ENCODE assay signal across 8 mouse cellular contexts in genomic region chr7:27331541-27331851, GRCm38 (mm10). TPM values are rescaled to one million over a fixed set of nuclear protein-coding genes. Genes with fewer than 3 reads are reported as not detected.
DNase-seq lines count a peak whose midpoint lies in the region; ATAC-seq and TF ChIP-seq lines count a peak whose summit lies in the region.

No protein-coding gene starts in this region.

- no peak overlapping the region for H3K27ac ChIP-seq in hindbrain, embryonic 10.5 days
- H3K27ac ChIP-seq in hindbrain, postnatal 0 days, result no peak overlapping the region
- 0 out of 2 replicates have a peak overlapping the region, but pooled peaks have one; percentile 27 for H3K27ac ChIP-seq in cortical plate, adult 2 months (ENCODE audit: insufficient read depth, low read length)
- peak overlapping the region; percentile 90 for H3K27ac ChIP-seq in intestine, embryonic 16.5 days (ENCODE audit: low read length)
- H3K27ac ChIP-seq in lung, embryonic 16.5 days (ENCODE audit: low read length), result peak overlapping the region; percentile 98

- no peak overlapping the region; the same call in 1 of the 2 replicates for H3K4me2 ChIP-seq in hindbrain, postnatal 0 days (ENCODE audit: low read depth, low read length)
- peak overlapping the region; percentile 88 for H3K4me2 ChIP-seq in intestine, embryonic 16.5 days (ENCODE audit: low read depth, low read length)
- peak overlapping the region; percentile 94 for H3K4me2 ChIP-seq in lung, embryonic 16.5 days (ENCODE audit: low read depth, low read length)

- DNase-seq in hindbrain, embryonic 10.5 days (ENCODE audit: low spot score), result no peak
- no peak for DNase-seq in hindbrain, postnatal 0 days (ENCODE audit: low spot score)
- no peak for DNase-seq in c-Kit-positive CD71-positive TER-119-positive erythroid progenitor cells, embryonic 14.5 days (ENCODE audit: low spot score)
- no peak for DNase-seq in ovary, postnatal 14 days (ENCODE audit: low spot score)
- no peak for DNase-seq in natural killer cell, adult 2 months (ENCODE audit: low spot score in 2 of 2)

- ATAC-seq in hindbrain, postnatal 0 days, result no peak
- ATAC-seq in intestine, embryonic 16.5 days, result 0 out of 2 replicates have a peak, but pooled peaks have one; percentile 0
- ATAC-seq in lung, embryonic 16.5 days (ENCODE audit: low read depth), result no peak

- TF ChIP-seq POLR2A in cortical plate, adult 2 months (IDR thresholded peaks at IDR 0.05; ENCODE audit: extremely low read depth, insufficient read depth, low read length), result no peak

- H3K4me3 ChIP-seq in hindbrain, embryonic 10.5 days, result peak overlapping the region; percentile 55; the same call in 1 of the 2 replicates
- H3K4me3 ChIP-seq in hindbrain, postnatal 0 days (ENCODE audit: low read length), result no peak overlapping the region
- H3K4me3 ChIP-seq in cortical plate, adult 2 months (ENCODE audit: insufficient read depth, low read length), result no peak overlapping the region
- peak overlapping the region; percentile 68 for H3K4me3 ChIP-seq in intestine, embryonic 16.5 days (ENCODE audit: low read length)
- H3K4me3 ChIP-seq in lung, embryonic 16.5 days (ENCODE audit: low read length), result peak overlapping the region; percentile 73

- peaks cover 61% of the 10 kb centered on the region for H3K4me1 ChIP-seq in hindbrain, embryonic 10.5 days (replicated peaks)
- H3K4me1 ChIP-seq in hindbrain, postnatal 0 days (ENCODE audit: insufficient read depth, low read length), result peaks cover 22% of the 10 kb centered on the region
- H3K4me1 ChIP-seq in cortical plate, adult 2 months (ENCODE audit: control insufficient read depth, insufficient read depth, low read length), result peaks cover 4% of the 10 kb centered on the region
- H3K4me1 ChIP-seq in intestine, embryonic 16.5 days (ENCODE audit: control insufficient read depth, insufficient read depth, low read length), result peaks cover 46% of the 10 kb centered on the region
- peaks cover 49% of the 10 kb centered on the region for H3K4me1 ChIP-seq in lung, embryonic 16.5 days (replicated peaks; ENCODE audit: control insufficient read depth, insufficient read depth, low read length)

- 5% methylated on average over 8 of the region's 8 CpGs for WGBS in hindbrain, embryonic 10.5 days
- WGBS in hindbrain, postnatal 0 days, result 4% methylated on average over 8 of the region's 8 CpGs
- WGBS in intestine, embryonic 16.5 days, result 3% methylated on average over 8 of the region's 8 CpGs
- 3% methylated on average over 8 of the region's 8 CpGs for WGBS in lung, embryonic 16.5 days

- no peaks in the 10 kb centered on the region for H3K9me3 ChIP-seq in hindbrain, embryonic 10.5 days
- H3K9me3 ChIP-seq in hindbrain, postnatal 0 days (ENCODE audit: low read length), result no peaks in the 10 kb centered on the region
- no peaks in the 10 kb centered on the region for H3K9me3 ChIP-seq in intestine, embryonic 16.5 days (ENCODE audit: control insufficient read depth, low read length)
- H3K9me3 ChIP-seq in lung, embryonic 16.5 days (ENCODE audit: control insufficient read depth, low read length), result no peaks in the 10 kb centered on the region

- TF ChIP-seq CTCF in hindbrain, postnatal 0 days (IDR thresholded peaks at IDR 0.05; ENCODE audit: low read depth), result no peak
- no peak for TF ChIP-seq CTCF in cortical plate, adult 2 months (IDR thresholded peaks at IDR 0.05; ENCODE audit: extremely low read depth, insufficient read depth, low read length)

- H3K9ac ChIP-seq in hindbrain, postnatal 0 days (replicated peaks; ENCODE audit: low read length), result no peak overlapping the region
- H3K9ac ChIP-seq in intestine, embryonic 16.5 days (ENCODE audit: low read depth, low read length), result peak overlapping the region; percentile 85
- H3K9ac ChIP-seq in lung, embryonic 16.5 days (ENCODE audit: low read length), result peak overlapping the region; percentile 92

- peaks cover 100% of the 10 kb centered on the region for H3K27me3 ChIP-seq in hindbrain, embryonic 10.5 days (ENCODE audit: insufficient read depth, poor library complexity, severe bottlenecking)
- H3K27me3 ChIP-seq in hindbrain, postnatal 0 days (ENCODE audit: insufficient read depth, low read length), result peaks cover 75% of the 10 kb centered on the region
- peaks cover 43% of the 10 kb centered on the region for H3K27me3 ChIP-seq in intestine, embryonic 16.5 days (replicated peaks; ENCODE audit: control insufficient read depth, insufficient read depth, low read length)
- H3K27me3 ChIP-seq in lung, embryonic 16.5 days (ENCODE audit: control insufficient read depth, insufficient read depth, low read depth, low read length), result peaks cover 39% of the 10 kb centered on the region

- no peaks in the 10 kb centered on the region for H3K36me3 ChIP-seq in hindbrain, embryonic 10.5 days
- H3K36me3 ChIP-seq in hindbrain, postnatal 0 days (ENCODE audit: insufficient read depth, low read length), result no peaks in the 10 kb centered on the region
- 0 out of 2 replicates have a peak, but pooled peaks cover 2% of the 10 kb centered on the region for H3K36me3 ChIP-seq in intestine, embryonic 16.5 days (ENCODE audit: control insufficient read depth, insufficient read depth, low read length)
- 0 out of 2 replicates have a peak, but pooled peaks cover 5% of the 10 kb centered on the region for H3K36me3 ChIP-seq in lung, embryonic 16.5 days (ENCODE audit: control insufficient read depth, insufficient read depth, low read length)

RNA-seq across cellular contexts. Expression of gene Ltbp4, which starts 6.0 kb away (rescaled TPM):
- 5.8 and 7.5 TPM in 2 replicates for polyA plus RNA-seq in hindbrain, embryonic 10.5 days (2016; fragmentation: Nextera tagmentation; extraction: Ambion mirVana)
- total RNA-seq in hindbrain, postnatal 0 days (2014; rRNA removed), result 34.8 and 41.2 TPM in 2 replicates
- polyA plus RNA-seq in hindbrain, postnatal 0 days (2015; fragmentation: Nextera tagmentation; extraction: Ambion mirVana), result 10.5 and 10.6 TPM in 2 replicates
- polyA plus RNA-seq in cortical plate, adult 2 months (2012; rRNA removed), result 54.5 and 62.3 TPM in 2 replicates
- polyA plus RNA-seq in intestine, embryonic 16.5 days (2015; fragmentation: Nextera tagmentation; extraction: Ambion mirVana), result 70.2 and 79.2 TPM in 2 replicates
- 107 and 127 TPM in 2 replicates for polyA plus RNA-seq in lung, embryonic 16.5 days (2015; fragmentation: Nextera tagmentation; extraction: Ambion mirVana)

RNA-seq across cellular contexts. Expression of gene Shkbp1, which starts 24.3 kb away (rescaled TPM):
- polyA plus RNA-seq in hindbrain, embryonic 10.5 days (2016; fragmentation: Nextera tagmentation; extraction: Ambion mirVana), result 76.3 and 87.4 TPM in 2 replicates
- total RNA-seq in hindbrain, postnatal 0 days (2014; rRNA removed), result 27.0 and 31.2 TPM in 2 replicates
- polyA plus RNA-seq in hindbrain, postnatal 0 days (2015; fragmentation: Nextera tagmentation; extraction: Ambion mirVana), result 20.0 and 20.2 TPM in 2 replicates
- 64.2 and 73.8 TPM in 2 replicates for polyA plus RNA-seq in cortical plate, adult 2 months (2012; rRNA removed)
- 35.6 and 37.8 TPM in 2 replicates for polyA plus RNA-seq in intestine, embryonic 16.5 days (2015; fragmentation: Nextera tagmentation; extraction: Ambion mirVana)
- 43.6 and 46.2 TPM in 2 replicates for polyA plus RNA-seq in lung, embryonic 16.5 days (2015; fragmentation: Nextera tagmentation; extraction: Ambion mirVana)

RNA-seq across cellular contexts. Expression of gene Gm20479, which starts 25.7 kb away (rescaled TPM):
- polyA plus RNA-seq in hindbrain, embryonic 10.5 days (2016; fragmentation: Nextera tagmentation; extraction: Ambion mirVana), result 0.50 TPM in 1 of 2 replicates, not detected in the other
- total RNA-seq in hindbrain, postnatal 0 days (2014; rRNA removed), result not detected in 2 replicates
- not detected in 2 replicates for polyA plus RNA-seq in hindbrain, postnatal 0 days (2015; fragmentation: Nextera tagmentation; extraction: Ambion mirVana)
- 0.75 TPM in 1 of 2 replicates, not detected in the other for polyA plus RNA-seq in cortical plate, adult 2 months (2012; rRNA removed)
- 1.6 TPM in 1 of 2 replicates, not detected in the other for polyA plus RNA-seq in intestine, embryonic 16.5 days (2015; fragmentation: Nextera tagmentation; extraction: Ambion mirVana)
- polyA plus RNA-seq in lung, embryonic 16.5 days (2015; fragmentation: Nextera tagmentation; extraction: Ambion mirVana), result 0.52 and 1.1 TPM in 2 replicates

Comparison
In these comparisons a context has a peak if more than half of its experiments do, and no peak if none do; other contexts are left out.
1. H3K4me3 ChIP-seq: peak in hindbrain, embryonic 10.5 days (single experiment), intestine, embryonic 16.5 days (single experiment) and lung, embryonic 16.5 days (single experiment); none in hindbrain, postnatal 0 days (single experiment) and cortical plate, adult 2 months (single experiment).
2. H3K27ac ChIP-seq: peak in cortical plate, adult 2 months (single experiment), intestine, embryonic 16.5 days (single experiment) and lung, embryonic 16.5 days (single experiment); none in hindbrain, embryonic 10.5 days (single experiment) and hindbrain, postnatal 0 days (single experiment).